Mouse (Mus musculus) retina, postnatal 7 days (tissue): Measurements from ENCODE around the gene Aamp.

Experiments
- DNase-seq: peaks from one replicate; pipeline ENCODE4 v3.0.0-alpha.2; 2012; ENCODE audit warnings: low read depth, low spot score

Aamp gene

DNA sequence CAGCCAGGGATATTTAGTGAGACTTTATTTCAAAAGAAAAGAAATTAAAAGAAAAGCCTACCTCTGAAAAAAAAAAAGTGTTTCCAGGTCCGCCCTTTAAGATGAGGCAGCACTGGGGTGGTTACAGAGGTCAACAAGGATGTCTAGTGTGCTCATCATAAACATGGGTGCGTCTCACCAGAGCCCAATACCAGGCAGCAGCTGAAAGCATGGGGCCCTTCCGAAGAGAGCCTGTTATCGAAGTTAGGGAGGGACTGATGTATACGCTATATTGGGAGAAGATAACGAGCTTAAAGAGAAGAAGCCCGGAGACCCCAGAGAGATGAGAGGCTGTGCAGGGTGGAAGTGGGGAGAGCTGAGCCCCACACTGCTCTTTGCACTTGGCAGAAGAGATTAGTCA is 45.4 kb downstream of the Aamp start:
- no peak for DNase-seq

DNA sequence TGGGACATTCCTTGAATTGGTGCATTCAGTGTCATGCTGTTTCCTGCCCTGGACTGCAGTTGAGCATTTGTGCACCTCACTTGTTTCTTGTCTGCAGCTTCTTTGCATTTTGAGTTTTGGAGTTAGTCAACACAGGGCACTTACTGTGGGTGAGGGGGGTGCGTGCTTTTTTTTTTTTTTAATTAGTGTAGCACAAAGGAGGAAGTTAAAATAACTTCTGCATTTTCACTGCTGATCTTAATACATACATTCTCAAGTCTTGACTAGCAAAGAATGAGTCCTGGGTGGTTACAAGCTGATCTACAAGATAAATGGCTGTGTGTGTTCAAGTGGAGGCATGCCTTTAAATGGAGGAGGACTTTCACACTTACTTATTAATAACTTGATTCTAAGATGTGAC is 46.4 kb downstream of the Aamp start:
- DNase-seq: no peak

DNA sequence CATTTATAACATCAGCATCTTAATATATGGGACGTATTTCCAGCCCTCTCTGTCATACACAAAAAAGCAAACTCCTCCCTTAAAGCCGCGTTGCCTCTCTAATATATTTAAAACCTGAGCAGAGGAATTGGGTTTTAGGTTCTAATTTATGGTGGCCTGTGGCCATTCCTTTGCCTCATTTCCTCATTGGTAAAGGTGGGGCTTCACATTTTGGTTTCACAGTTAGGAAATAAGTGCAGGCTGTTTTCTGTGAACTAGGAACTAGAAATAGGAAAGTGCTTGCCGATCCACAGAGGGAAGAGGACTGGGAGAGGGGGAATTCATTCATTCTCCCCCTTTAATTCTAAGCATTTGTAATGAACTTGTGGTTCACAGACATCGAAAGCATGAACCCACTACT is 46.9 kb downstream of the Aamp start:
- DNase-seq: no peak

DNA sequence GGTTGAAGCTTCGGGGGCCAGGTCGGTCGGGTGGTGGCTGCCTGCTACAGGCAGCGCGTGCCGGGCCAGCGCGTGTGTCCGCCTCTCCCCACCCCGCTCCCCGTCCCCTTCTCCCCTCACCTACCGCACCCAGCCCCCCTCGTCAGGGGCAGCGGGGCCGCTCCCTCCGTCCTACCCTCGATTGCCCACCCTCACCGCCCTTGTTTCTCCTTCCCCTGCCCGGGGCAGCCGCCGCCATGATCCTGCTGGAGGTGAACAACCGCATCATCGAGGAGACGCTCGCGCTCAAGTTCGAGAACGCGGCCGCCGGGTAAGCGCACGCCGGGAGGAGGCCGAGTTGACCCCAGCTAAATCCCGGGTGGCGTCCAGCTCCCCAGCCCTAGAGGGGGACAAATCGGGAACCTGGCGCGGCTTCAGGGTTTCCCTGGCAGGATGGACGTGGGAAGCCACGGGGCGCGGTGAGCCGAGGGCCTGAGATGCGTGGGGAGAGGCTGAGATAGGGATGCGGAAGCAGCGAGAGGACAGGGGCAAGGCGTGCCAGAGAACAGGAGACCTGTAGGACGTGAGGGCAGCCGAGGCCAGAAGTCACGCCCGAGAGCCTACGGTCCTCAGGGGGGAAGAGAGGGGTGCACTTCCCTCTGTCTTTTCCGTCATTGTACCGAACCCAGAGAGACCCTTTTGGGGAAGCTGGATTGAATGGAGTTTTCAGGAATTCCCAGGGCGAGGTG is 47.8 kb downstream of the Aamp start:
- DNase-seq: peak; percentile 33

DNA sequence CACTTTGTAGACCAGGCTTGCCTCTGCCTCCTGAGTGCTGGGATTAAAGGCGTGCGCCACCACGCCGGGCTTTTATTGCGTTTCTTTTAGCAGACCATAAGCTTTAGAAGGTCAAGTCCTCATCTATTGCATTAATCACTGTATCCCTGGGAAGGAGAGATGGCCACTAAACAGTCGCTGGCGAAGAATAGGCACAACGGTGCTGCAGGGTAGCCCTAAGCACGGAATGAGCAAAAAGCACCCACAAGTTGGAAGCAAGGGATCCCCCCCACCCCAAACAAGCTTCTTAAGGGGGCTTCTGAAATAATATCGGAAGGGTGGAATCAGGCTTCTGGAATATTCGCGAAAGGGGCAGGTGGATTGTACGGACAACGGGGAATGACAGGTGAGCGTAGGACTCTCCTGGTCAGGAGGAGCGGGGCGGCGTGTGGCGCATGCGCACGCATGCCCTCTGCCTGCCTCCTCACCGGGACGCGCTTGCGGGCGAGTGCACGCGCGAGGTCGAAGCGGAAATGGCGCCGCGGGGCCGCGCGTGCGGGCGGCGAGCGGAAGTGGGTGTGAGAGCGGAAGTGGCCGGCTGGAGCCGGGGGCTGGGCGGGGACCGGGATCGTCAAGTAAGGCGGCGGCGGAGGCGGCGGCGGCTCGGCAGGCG is 48.5 kb downstream of the Aamp start, which contains the start of gene Arpc2:
Gene Arpc2 (plus strand): TSS at position 147 of the 652 bp plus-strand sequence.
- peak; percentile 96 for DNase-seq

DNA sequence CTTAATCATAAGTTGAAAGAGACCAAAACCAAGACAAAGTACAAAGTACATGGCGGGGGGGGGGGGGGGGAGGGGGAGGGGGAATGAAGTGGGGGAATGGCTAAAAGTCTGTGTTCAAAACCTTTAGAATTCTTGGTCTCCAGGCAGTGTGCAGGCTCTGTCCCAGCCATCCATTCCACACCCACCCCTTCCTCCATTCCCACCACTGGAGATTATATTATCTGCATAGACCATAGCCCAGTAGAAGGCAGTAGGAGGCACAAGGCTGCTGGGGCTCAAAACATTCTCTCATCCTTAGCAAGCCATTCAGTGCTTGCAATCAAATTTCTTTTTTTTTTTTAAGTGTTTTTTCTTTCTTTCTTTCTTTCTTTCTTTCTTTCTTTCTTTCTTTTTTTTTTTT is 53.5 kb downstream of the Aamp start:
- DNase-seq: no peak

DNA sequence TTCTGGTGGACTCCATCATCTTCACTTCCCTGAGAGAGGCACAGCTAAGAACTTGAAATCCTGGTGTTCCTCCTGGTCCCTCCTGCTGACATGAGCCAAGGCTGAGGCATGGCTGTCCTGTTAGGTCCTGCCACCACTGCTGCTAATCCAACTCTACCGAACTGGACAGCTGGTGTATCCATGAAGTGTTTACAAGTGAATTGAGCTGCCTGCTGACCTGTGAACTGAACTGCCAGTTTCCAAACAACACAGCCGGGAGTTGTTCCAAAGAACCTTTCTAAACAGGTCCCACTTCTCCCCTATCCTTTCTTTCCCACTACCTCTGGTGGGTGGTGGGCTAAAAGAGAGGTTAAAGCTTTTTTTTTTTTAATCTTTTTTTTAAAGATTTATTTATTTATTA is 54.6 kb downstream of the Aamp start:
- no peak for DNase-seq
